Mouse (Mus musculus) thymus, adult 2 months (tissue): ENCODE measurements around the gene Pin1rt1. TPM values are rescaled to one million over a fixed set of nuclear protein-coding genes. Genes with fewer than 3 reads are reported as not detected.

Experiments
- DNase-seq: peaks from one replicate; pipeline ENCODE4 v3.0.0; 2021
- H3K27ac ChIP-seq: fragments of 200-500 bp; 2 replicates; pipeline ENCODE4 v1.5.1; 2012; ENCODE audit warnings: low read length, control low read depth; ENCODE audit not compliant: control insufficient read depth, insufficient read depth
- H3K27me3 ChIP-seq: fragments of 200-500 bp; 2 replicates; pipeline ENCODE4 v1.6.1; 2012; ENCODE audit warnings: mild to moderate bottlenecking, low read length, moderate library complexity, mixed read lengths; ENCODE audit not compliant: control insufficient read depth, insufficient read depth
- H3K36me3 ChIP-seq: fragments of 200-500 bp; 2 replicates; pipeline ENCODE4 v1.6.1; 2012; ENCODE audit warnings: mild to moderate bottlenecking, low read length, moderate library complexity; ENCODE audit not compliant: control insufficient read depth, insufficient read depth
- H3K4me1 ChIP-seq: fragments of 200-500 bp; replicated peaks from 2 replicates; pipeline ENCODE4 v1.6.1; 2012; ENCODE audit warnings: low read length; ENCODE audit not compliant: control insufficient read depth, insufficient read depth
- H3K4me3 ChIP-seq: fragments of 200-500 bp; 2 replicates; pipeline ENCODE4 v1.5.1; 2012; ENCODE audit warnings: mild to moderate bottlenecking, low read length, control low read depth, moderate library complexity; ENCODE audit not compliant: control insufficient read depth, insufficient read depth
- CTCF ChIP-seq: fragments of 200-500 bp; IDR thresholded peaks from 2 replicates; pipeline ENCODE4 v1.5.1; 2012; ENCODE audit warnings: mild to moderate bottlenecking, control low read depth, low read length, moderate library complexity, borderline replicate concordance; ENCODE audit not compliant: control insufficient read depth, poor library complexity, insufficient read depth; ENCODE audit errors: extremely low read depth
- POLR2A ChIP-seq: fragments of 200-500 bp; IDR thresholded peaks from 2 replicates; pipeline ENCODE4 v1.6.1; 2012; ENCODE audit warnings: mild to moderate bottlenecking, low read length, control low read depth, moderate library complexity; ENCODE audit not compliant: control insufficient read depth, poor library complexity, insufficient read depth; ENCODE audit errors: extremely low read depth
- WGBS: fragments of 180-500 bp; shearing (Covaris S2); methylation state at CpG from one replicate; pipeline ENCODE4 v1.1.7; 2018; 5-methylcytosine and 5-hydroxymethylcytosine counted together
- polyA plus RNA-seq: library from polyadenylated mRNA; depleted of rRNA; stranded (reverse); fragments of >200 nt; gene quantifications from 2 replicates; pipeline ENCODE4 v1.2.3, GENCODE M21; 2012

The Pin1rt1 gene
- polyA plus RNA-seq, 1 experiment = not detected

DNA sequence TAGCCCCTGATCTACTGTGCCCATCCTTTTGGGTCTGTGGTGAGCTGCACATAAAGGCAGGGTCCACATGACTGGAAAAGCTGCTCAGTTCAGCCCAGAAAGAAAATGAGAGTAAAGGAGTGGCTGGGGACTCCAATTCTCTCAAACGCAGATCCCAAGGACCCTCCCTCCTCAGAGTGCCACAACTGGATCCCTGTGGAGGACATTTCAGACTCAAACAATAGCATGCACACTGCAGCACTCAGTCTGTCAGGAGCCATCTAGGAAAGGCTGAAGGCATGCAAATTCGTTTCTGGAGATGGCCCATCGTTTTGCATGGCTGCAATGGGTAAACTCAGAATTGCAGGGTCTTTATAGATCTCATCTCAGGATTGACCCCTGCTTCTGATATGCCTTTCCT is 13.0 kb downstream of the Pin1rt1 start:
- WGBS = 94% methylated on average over 3 of the region's 3 CpGs

GRCm38 (mm10) chr2:104699659-104700058 is 16.5 kb downstream of the Pin1rt1 start:
- TF ChIP-seq POLR2A (no peak), CTCF (no peak)
- WGBS = 93% methylated on average over 11 of the region's 11 CpGs
- Histone ChIP-seq H3K27me3 (no peaks in the 10 kb centered on the region), H3K4me1 (no peaks in the 10 kb centered on the region), H3K4me3 (no peak overlapping the region), H3K36me3 (no peaks in the 10 kb centered on the region), H3K27ac (no peak overlapping the region)
- DNase-seq = no peak

More for the DNA sequence above, 13.0 kb downstream of the Pin1rt1 start:
- Histone ChIP-seq H3K27ac (no peak overlapping the region), H3K27me3 (no peaks in the 10 kb centered on the region), H3K4me3 (no peak overlapping the region), H3K4me1 (no peaks in the 10 kb centered on the region), H3K36me3 (no peaks in the 10 kb centered on the region)
- TF ChIP-seq CTCF = no peak
- no peak for TF ChIP-seq POLR2A
- DNase-seq = no peak

DNA sequence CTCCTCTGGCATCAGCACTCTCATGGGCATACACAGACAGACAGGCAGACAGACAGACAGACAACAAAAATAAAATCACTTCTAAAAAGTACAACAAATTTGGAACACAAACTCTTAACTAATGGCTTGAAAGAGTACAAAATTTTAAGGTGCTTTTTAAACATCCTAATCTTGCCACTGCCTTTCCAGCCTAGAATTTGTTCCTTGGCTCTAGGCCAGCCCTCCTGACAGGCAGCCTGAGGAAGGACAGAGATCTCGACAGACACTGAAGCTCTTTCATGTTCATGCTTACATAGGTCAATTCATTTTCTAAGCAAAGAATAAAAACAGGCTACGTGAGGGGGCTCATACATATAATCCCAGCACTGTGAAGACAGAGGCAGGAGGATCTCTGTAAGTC is 23.6 kb downstream of the Pin1rt1 start:
- 71% methylated on average over 2 of the region's 2 CpGs for WGBS
- Histone ChIP-seq H3K36me3 (no peaks in the 10 kb centered on the region), H3K27ac (no peak overlapping the region), H3K4me3 (no peak overlapping the region), H3K4me1 (no peaks in the 10 kb centered on the region), H3K27me3 (no peaks in the 10 kb centered on the region)
- TF ChIP-seq CTCF (no peak), POLR2A (no peak)
- DNase-seq = no peak

- no peaks in the 10 kb centered on the region for H3K4me1 ChIP-seq
- WGBS = 13% methylated on average over 4 of the region's 4 CpGs
These were observed 25.5 kb downstream of the Pin1rt1 start for GRCm38 (mm10) chr2:104690720-104691119.

GRCm38 (mm10) chr2:104688724-104689123 is 27.5 kb downstream of the Pin1rt1 start:
- WGBS = 94% methylated on average over 8 of the region's 8 CpGs
- H3K4me1 ChIP-seq = no peaks in the 10 kb centered on the region
- no peak overlapping the region for H3K27ac ChIP-seq
- no peak for DNase-seq
- H3K4me3 ChIP-seq = no peak overlapping the region
- no peaks in the 10 kb centered on the region for H3K36me3 ChIP-seq
- H3K27me3 ChIP-seq = no peaks in the 10 kb centered on the region
- TF ChIP-seq POLR2A = no peak
- TF ChIP-seq CTCF = no peak

More at GRCm38 (mm10) chr2:104690720-104691119, 25.5 kb downstream of the Pin1rt1 start:
- Histone ChIP-seq H3K27ac (no peak overlapping the region), H3K36me3 (no peaks in the 10 kb centered on the region), H3K27me3 (no peaks in the 10 kb centered on the region), H3K4me3 (no peak overlapping the region)
- TF ChIP-seq POLR2A = no peak
- TF ChIP-seq CTCF = no peak
- no peak for DNase-seq

- Histone ChIP-seq H3K27ac (no peak overlapping the region), H3K36me3 (no peaks in the 10 kb centered on the region), H3K4me3 (no peak overlapping the region), H3K27me3 (no peaks in the 10 kb centered on the region), H3K4me1 (no peaks in the 10 kb centered on the region)
- WGBS = 85% methylated on average over 3 of the region's 3 CpGs
- TF ChIP-seq CTCF = no peak
- TF ChIP-seq POLR2A = no peak
- DNase-seq = no peak
These were observed 27.9 kb downstream of the Pin1rt1 start for GRCm38 (mm10) chr2:104688321-104688720.

- 11% methylated on average over 3 of the region's 3 CpGs for WGBS
- H3K27ac ChIP-seq = no peak overlapping the region
- H3K4me1 ChIP-seq = no peaks in the 10 kb centered on the region; the same call in 1 of the 2 replicates
- H3K4me3 ChIP-seq = no peak overlapping the region
- no peaks in the 10 kb centered on the region for H3K27me3 ChIP-seq
- no peak for DNase-seq
- no peaks in the 10 kb centered on the region for H3K36me3 ChIP-seq
- TF ChIP-seq POLR2A (no peak), CTCF (no peak)
These were observed 28.9 kb downstream of the Pin1rt1 start for GRCm38 (mm10) chr2:104687261-104687660.
